Mouse (Mus musculus): ENCODE measurements around the gene Rps12-ps3.

The Rps12-ps3 gene

DNA sequence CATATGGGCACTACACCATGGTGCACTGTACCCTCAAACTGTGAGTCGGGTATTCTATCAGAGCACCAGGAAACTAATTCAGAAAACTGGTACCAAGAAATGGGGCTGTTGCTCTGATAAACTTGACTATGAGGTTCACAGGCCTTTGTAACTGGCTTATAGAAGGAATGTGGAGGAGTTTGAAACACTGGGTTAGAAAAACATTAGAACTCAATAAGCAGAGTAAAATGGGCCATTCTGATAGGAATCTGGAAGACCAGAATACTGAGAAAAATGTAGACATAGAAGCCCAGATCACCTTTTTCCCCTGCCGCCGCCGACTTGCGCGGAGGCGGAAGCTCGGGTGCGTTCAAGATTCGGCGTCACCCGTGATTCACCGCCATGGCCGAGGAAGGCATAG is at the start of gene Rps12-ps3:
Gene Rps12-ps3 (plus strand): TSS at position 301 of the 400 bp plus-strand sequence.
- DNase-seq (ENCODE audit: low read depth), result no peak

GRCm38 (mm10) chr19:59273190-59273589 is 48.9 kb upstream of the Rps12-ps3 start:
- no peak for DNase-seq (ENCODE audit: low read depth)

DNA sequence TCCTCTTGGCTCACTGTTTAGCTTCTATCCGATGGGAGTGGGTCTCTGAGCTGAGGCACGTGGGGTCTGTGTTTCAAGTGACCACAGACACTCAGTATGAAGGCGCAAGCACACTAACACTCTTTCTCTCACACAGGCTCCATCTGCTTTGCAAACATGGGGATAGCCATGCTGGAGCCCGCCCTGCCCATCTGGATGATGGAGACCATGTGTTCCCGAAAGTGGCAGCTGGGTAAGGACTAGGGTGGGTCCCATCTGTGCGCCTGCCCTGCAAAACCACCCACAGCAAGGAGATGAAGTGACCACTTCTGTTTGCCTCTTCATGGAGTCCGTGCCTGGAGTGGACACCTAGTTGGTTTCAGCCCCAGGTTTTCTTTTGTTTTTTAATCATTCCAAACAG is 45.7 kb upstream of the Rps12-ps3 start:
- DNase-seq (ENCODE audit: low read depth), result no peak

GRCm38 (mm10) chr19:59280841-59281240 is 41.2 kb upstream of the Rps12-ps3 start:
- no peak for DNase-seq (ENCODE audit: low read depth)

DNA sequence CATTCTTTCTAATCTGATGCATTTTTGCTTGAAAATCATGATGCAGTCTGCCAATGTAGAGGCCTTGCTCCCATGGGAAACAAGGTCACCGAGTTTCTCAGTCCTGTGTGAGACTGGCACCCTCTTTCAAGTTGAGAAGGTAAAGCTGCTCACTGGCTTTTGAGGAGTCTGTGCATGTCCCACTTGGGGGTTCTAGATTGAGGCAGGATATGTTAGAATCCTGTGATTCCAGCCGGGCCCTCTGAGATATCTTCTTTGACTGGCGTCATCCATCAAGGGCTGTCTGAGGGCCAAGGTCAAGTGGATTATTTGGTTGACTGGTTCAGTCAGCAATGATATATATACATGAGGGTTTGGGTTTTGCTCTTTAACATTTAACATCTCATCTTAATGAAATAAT is 40.1 kb upstream of the Rps12-ps3 start:
- DNase-seq (ENCODE audit: low read depth), result no peak

DNA sequence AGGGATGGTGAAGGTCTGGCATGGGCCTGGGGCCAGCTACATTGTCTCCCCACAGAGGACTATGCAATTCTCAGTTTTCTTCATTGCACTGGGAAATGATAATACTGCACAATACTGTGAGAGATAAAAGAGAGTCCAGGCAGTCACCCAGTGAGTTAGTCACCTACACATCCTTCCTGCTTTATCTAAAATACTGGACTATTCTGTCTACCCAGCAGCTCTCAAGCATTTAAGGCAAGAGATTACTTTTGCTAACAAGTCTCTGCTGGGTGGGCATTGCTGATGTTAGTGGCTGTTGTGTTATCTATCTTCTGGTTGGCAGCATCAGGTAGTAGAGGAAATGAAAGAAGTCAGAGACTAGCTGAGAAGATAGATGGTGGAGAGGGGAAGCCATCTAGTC is 33.0 kb upstream of the Rps12-ps3 start:
- DNase-seq (ENCODE audit: low read depth), result no peak

DNA sequence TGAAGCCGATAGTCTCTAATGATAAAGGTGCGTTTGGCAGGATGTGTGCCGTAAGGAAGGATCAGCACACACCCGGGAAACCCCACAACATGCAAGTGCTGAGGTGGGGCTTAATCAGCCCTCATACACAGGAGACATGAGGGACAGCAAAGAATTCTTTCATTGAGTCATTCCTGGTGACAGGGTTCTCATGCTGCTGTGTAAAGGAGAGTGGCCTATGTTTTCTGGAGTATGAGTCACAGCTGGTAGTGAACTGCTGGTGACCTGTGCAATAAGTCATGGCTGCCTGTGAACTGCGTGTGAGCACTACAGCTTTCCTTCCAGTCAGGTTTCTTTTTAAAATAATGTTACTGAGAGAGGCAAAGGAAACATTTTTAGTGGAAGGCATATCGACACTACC is 32.3 kb upstream of the Rps12-ps3 start:
- no peak for DNase-seq (ENCODE audit: low read depth)

DNA sequence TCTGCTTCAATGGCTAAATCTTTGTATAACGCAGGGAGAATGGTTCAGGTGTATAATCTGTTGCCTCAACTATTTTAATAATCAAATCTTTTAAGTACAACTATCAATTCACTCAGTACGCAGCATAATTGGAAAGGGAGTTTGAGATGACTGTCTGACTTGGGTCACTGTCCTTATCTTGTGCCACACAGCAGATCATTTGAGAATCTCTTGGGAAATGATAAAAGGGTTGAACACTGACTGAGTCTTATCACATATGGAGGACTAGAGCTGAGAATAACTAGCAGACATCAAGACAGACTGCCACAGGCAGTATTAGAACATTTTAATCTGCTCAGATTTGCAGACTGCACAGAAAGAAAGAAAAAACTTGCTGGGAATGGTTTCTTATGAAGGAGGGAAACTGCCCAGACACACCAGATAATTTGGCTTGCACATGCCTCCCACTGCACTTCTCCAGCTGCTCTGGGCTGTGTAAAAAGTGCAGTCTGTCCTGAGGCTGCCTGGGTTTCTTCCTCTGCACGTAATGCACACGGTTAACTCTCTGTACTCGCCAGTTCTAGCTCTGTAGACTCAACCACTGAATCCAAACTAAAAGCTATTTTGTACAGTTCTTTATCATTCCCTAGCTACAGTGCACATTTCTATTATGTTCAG is 29.8 kb upstream of the Rps12-ps3 start:
- no peak for DNase-seq (ENCODE audit: low read depth)

DNA sequence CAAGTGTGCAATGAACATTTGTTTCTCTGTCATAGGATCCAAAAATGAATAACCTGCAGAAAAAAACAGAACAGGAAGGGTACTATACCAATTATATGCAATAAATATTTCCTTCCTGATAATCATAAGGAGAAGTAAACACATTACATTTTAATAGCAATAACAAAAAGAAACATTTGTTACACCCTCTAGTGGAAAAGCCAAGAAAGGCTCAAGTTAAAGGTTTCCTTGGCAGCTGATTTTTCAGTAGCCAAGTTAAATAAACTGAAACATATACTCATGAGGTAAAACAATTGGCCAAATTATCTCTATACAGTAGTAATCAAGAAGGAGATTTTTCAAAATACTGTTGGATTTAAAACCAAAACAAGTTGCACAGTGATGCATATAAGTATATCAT is 6.8 kb upstream of the Rps12-ps3 start:
- DNase-seq (ENCODE audit: low read depth), result no peak

- no peak for DNase-seq (ENCODE audit: low read depth)
Measured at GRCm38 (mm10) chr19:59316571-59316970, 5.5 kb upstream of the Rps12-ps3 start.

DNA sequence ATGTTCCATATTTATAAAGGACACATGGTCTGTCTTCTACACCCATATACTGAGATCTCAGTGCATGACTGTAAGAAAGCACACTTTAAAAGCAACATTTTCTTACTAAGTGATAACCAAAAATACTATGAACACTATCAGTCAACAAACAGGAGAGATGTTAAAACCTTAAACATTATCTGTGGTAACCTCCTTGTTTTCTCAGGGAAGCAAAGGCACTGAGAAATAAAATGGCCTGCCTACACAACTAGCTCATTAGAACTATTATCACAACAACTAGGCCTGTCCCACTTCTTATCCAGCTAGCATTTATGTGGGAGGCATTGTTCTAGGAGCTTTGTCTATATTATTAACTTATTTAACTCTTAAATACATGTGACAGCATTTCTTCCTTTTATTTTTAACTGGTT is 8.7 kb downstream of the Rps12-ps3 start:
- no peak for DNase-seq (ENCODE audit: low read depth)

GRCm38 (mm10) chr19:59336655-59337054 is 14.6 kb downstream of the Rps12-ps3 start:
- DNase-seq (ENCODE audit: low read depth), result no peak

GRCm38 (mm10) chr19:59337872-59338681 is 16.0 kb downstream of the Rps12-ps3 start:
- DNase-seq (ENCODE audit: low read depth), result no peak

GRCm38 (mm10) chr19:59339908-59340307 is 17.8 kb downstream of the Rps12-ps3 start:
- no peak for DNase-seq (ENCODE audit: low read depth)

- DNase-seq (ENCODE audit: low read depth), result no peak
Measured at GRCm38 (mm10) chr19:59342964-59343363, 20.9 kb downstream of the Rps12-ps3 start.

- no peak for DNase-seq (ENCODE audit: low read depth)
Measured at GRCm38 (mm10) chr19:59344304-59344711, 22.2 kb downstream of the Rps12-ps3 start.

DNA sequence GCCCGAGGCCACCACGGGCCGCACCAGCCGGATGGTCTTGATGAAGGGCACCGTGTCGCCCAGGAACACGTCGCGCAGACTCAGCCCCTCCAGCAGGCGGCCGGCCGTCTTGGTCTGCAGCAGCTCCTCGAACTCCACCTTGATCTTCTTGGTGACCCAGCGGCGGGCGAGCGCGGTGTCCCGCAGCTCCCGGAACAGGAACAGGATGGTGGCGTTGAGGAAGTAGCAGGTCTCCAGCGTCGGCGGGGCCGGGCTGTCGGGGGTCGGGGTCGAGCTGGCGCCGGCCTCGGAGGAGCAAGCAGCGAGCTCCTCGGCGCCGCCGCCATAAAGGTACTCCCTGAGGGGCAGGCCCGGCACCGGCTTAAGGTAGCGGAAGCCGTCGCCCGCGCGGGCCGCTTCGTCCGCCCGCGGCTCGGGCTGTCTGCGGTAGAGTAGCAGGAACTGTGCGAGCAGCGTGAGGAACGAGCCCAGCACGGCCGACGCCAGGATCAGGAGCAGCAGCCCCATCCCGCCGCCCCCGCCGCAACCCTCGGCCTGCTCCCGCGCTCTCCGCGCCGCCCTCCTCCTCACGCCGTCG is 23.1 kb downstream of the Rps12-ps3 start:
- DNase-seq (ENCODE audit: low read depth), result no peak

- peak; percentile 67 for DNase-seq (ENCODE audit: low read depth)
Measured at GRCm38 (mm10) chr19:59345658-59346283, 23.7 kb downstream of the Rps12-ps3 start, which contains the start of gene Pdzd8. TSS of gene Pdzd8 (minus strand) at chr19:59345780.

- DNase-seq (ENCODE audit: low read depth), result no peak
Measured at GRCm38 (mm10) chr19:59346325-59346724, 24.2 kb downstream of the Rps12-ps3 start.

GRCm38 (mm10) chr19:59349329-59349960 is 27.4 kb downstream of the Rps12-ps3 start:
- no peak for DNase-seq (ENCODE audit: low read depth)

DNA sequence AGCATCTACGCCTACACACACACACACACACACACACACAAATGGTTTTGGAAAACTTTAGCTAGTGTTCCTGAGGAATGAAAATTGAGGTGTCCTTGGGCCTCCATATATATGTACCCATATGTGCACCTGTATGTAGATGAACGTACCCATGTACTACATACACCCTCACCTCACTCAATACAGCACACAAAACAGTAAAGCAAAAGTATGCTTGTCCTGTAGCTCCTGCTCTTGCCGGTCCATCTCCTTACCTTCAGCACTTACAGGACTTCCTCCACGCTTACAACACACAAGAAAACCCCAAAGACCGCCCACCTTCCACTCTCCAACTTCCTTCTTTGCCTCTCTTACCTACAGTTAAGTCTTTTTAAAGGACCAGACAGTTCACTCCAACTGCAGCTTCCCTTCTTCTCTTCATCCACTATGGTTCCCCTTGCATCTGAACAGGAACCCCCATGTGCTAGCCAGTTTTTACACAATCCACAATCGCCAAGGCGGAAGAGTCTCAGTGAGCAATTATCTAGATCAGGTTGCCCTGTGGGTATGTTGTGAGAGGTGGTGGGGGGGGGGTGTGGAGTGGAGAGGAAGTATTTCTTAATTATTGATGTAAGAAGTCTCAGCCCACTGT is 28.3 kb downstream of the Rps12-ps3 start:
- DNase-seq (ENCODE audit: low read depth), result peak; percentile 57
